Comparison of ENCODE assay signal across 29 mouse cellular contexts in genomic region chr6:94177559-94177958, GRCm38 (mm10).
DNase-seq lines count a peak whose midpoint lies in the region; ATAC-seq and TF ChIP-seq lines count a peak whose summit lies in the region.
"Had no signal": no experiment of that assay in that cellular context is flagged by ENCODE, and none has a peak within 500 bp of the region (broad histone marks: within the 10 kb centered on the region; RNA-seq: fewer than 3 reads in every experiment).

No protein-coding gene starts in this region.

- H3K4me3 ChIP-seq in heart, embryonic 10.5 days: no peak overlapping the region
- H3K4me3 ChIP-seq in ES-Bruce4 (ENCODE audit: low read depth, low read length): no peak overlapping the region
- H3K4me3 ChIP-seq in intestine, postnatal 0 days (ENCODE audit: low read depth, low read length): no peak overlapping the region
- H3K4me3 ChIP-seq in kidney, embryonic 15.5 days (replicated peaks): no peak overlapping the region
- H3K4me3 ChIP-seq: erythroblast, embryonic 14.5 days; forebrain, embryonic 12.5 days; heart, embryonic 13.5 days; hindbrain, embryonic 13.5 days; layer of hippocampus, adult 2 months; left cerebral cortex, adult 2 months; limb, embryonic 12.5 days; liver, embryonic 15.5 days; midbrain, embryonic 10.5 days; midbrain, embryonic 15.5 days; neural tube, embryonic 15.5 days had no signal

- peak; percentile 73 for TF ChIP-seq EP300 in ES-Bruce4 (IDR thresholded peaks at IDR 0.05; ENCODE audit: insufficient read depth, low read depth, low read length)

- peaks cover 54% of the 10 kb centered on the region for H3K4me1 ChIP-seq in heart, embryonic 10.5 days
- H3K4me1 ChIP-seq in ES-Bruce4 (ENCODE audit: control insufficient read depth, insufficient read depth, low read length): peaks cover 2% of the 10 kb centered on the region
- H3K4me1 ChIP-seq in intestine, postnatal 0 days (replicated peaks; ENCODE audit: control insufficient read depth, insufficient read depth, low read length): peaks cover 10% of the 10 kb centered on the region; the same call in 1 of the 2 replicates
- peaks cover 38% of the 10 kb centered on the region for H3K4me1 ChIP-seq in kidney, embryonic 15.5 days
- H3K4me1 ChIP-seq: liver, embryonic 15.5 days had no signal

- TF ChIP-seq POLR2A in ES-Bruce4 (IDR thresholded peaks at IDR 0.05; ENCODE audit: insufficient read depth, low read length): no peak

- no peak for ATAC-seq in intestine, postnatal 0 days
- ATAC-seq in kidney, embryonic 15.5 days (replicated peaks; ENCODE audit: low FRiP score): no peak
- ATAC-seq: midbrain, embryonic 15.5 days had no signal

- intact Hi-C loops in heart, postnatal 14 days (cut with DNase I): no loop called here

- no peak overlapping the region for H3K9ac ChIP-seq in ES-Bruce4 (ENCODE audit: low read depth, poor library complexity, severe bottlenecking)
- H3K9ac ChIP-seq in intestine, postnatal 0 days (ENCODE audit: low read depth, low read length): no peak overlapping the region
- no peak overlapping the region for H3K9ac ChIP-seq in kidney, embryonic 15.5 days
- H3K9ac ChIP-seq: forebrain, embryonic 12.5 days; hindbrain, embryonic 13.5 days; limb, embryonic 12.5 days; liver, embryonic 15.5 days; lung, embryonic 14.5 days; midbrain, embryonic 15.5 days; neural tube, embryonic 15.5 days had no signal

- H3K27ac ChIP-seq in heart, embryonic 10.5 days: peak overlapping the region; percentile 23; the same call in 1 of the 2 replicates
- H3K27ac ChIP-seq in ES-Bruce4 (ENCODE audit: insufficient read depth, low read length): no peak overlapping the region
- H3K27ac ChIP-seq in intestine, postnatal 0 days (ENCODE audit: low read depth, low read length): no peak overlapping the region
- no peak overlapping the region for H3K27ac ChIP-seq in kidney, embryonic 15.5 days
- H3K27ac ChIP-seq: forebrain, embryonic 12.5 days; hindbrain, embryonic 13.5 days; layer of hippocampus, adult 2 months; left cerebral cortex, adult 2 months; limb, embryonic 12.5 days; liver, embryonic 15.5 days; midbrain, embryonic 10.5 days; midbrain, embryonic 15.5 days; neural tube, embryonic 15.5 days had no signal

- no peaks in the 10 kb centered on the region for H3K9me3 ChIP-seq in heart, embryonic 10.5 days
- no peaks in the 10 kb centered on the region for H3K9me3 ChIP-seq in ES-Bruce4 (replicated peaks; ENCODE audit: control insufficient read depth, insufficient read depth, low read length, poor library complexity, severe bottlenecking)
- no peaks in the 10 kb centered on the region for H3K9me3 ChIP-seq in intestine, postnatal 0 days (ENCODE audit: control insufficient read depth)
- no peaks in the 10 kb centered on the region for H3K9me3 ChIP-seq in kidney, embryonic 15.5 days (replicated peaks)
- H3K9me3 ChIP-seq: forebrain, embryonic 12.5 days; heart, embryonic 13.5 days; hindbrain, embryonic 13.5 days; limb, embryonic 12.5 days; liver, embryonic 15.5 days; midbrain, embryonic 10.5 days; midbrain, embryonic 15.5 days; neural tube, embryonic 15.5 days had no signal

- WGBS in heart, embryonic 10.5 days: 65% methylated on average over 3 of the region's 3 CpGs
- WGBS in intestine, postnatal 0 days: 82% methylated on average over 3 of the region's 3 CpGs
- WGBS in kidney, embryonic 15.5 days: 80% methylated on average over 3 of the region's 3 CpGs

- DNase-seq in heart, embryonic 10.5 days (ENCODE audit: low spot score): no peak
- no peak for DNase-seq in heart, postnatal 14 days
- DNase-seq in ZHBTc4 (ENCODE audit: low read depth, low spot score): peak; percentile 67
- peak; percentile 21 for DNase-seq in retina, embryonic 14.5 days (ENCODE audit: low spot score)
- no peak for DNase-seq in ovary, postnatal 10 days (ENCODE audit: low spot score)
- DNase-seq: adrenal gland, postnatal 25 days; cerebellum, adult 18-20 months; cerebellum, postnatal 14 days; gastrocnemius, postnatal 14 days; heart, adult 18-20 months; heart, postnatal 10 days; kidney, adult 18-20 months; lung, embryonic 14.5 days; lung, postnatal 14 days had no signal

- H3K36me3 ChIP-seq in heart, embryonic 10.5 days: no peaks in the 10 kb centered on the region
- no peaks in the 10 kb centered on the region for H3K36me3 ChIP-seq in ES-Bruce4 (ENCODE audit: control insufficient read depth, insufficient read depth, low read length, poor library complexity, severe bottlenecking)
- H3K36me3 ChIP-seq in intestine, postnatal 0 days (ENCODE audit: control insufficient read depth, insufficient read depth): no peaks in the 10 kb centered on the region
- H3K36me3 ChIP-seq in kidney, embryonic 15.5 days: no peaks in the 10 kb centered on the region
- H3K36me3 ChIP-seq: forebrain, embryonic 12.5 days; G1E; heart, embryonic 13.5 days; hindbrain, embryonic 13.5 days; limb, embryonic 12.5 days; liver, embryonic 15.5 days; midbrain, embryonic 10.5 days; midbrain, embryonic 15.5 days; neural tube, embryonic 15.5 days had no signal

- H3K27me3 ChIP-seq in heart, embryonic 10.5 days (ENCODE audit: insufficient read depth, poor library complexity, severe bottlenecking): no peaks in the 10 kb centered on the region
- H3K27me3 ChIP-seq in ES-Bruce4 (ENCODE audit: control insufficient read depth, insufficient read depth, low read length, poor library complexity, severe bottlenecking): no peaks in the 10 kb centered on the region
- H3K27me3 ChIP-seq in intestine, postnatal 0 days (replicated peaks; ENCODE audit: control insufficient read depth, insufficient read depth, low read length): no peaks in the 10 kb centered on the region
- no peaks in the 10 kb centered on the region for H3K27me3 ChIP-seq in kidney, embryonic 15.5 days
- H3K27me3 ChIP-seq: forebrain, embryonic 12.5 days; heart, embryonic 13.5 days; hindbrain, embryonic 13.5 days; limb, embryonic 12.5 days; midbrain, embryonic 15.5 days; neural tube, embryonic 15.5 days had no signal

- no peak overlapping the region for H3K4me2 ChIP-seq in intestine, postnatal 0 days (replicated peaks; ENCODE audit: low read depth)
- H3K4me2 ChIP-seq in kidney, embryonic 15.5 days: no peak overlapping the region
- H3K4me2 ChIP-seq: forebrain, embryonic 12.5 days; heart, embryonic 13.5 days; hindbrain, embryonic 13.5 days; limb, embryonic 12.5 days; liver, embryonic 15.5 days; lung, embryonic 14.5 days; midbrain, embryonic 15.5 days; neural tube, embryonic 15.5 days had no signal

- no peak for TF ChIP-seq CTCF in ES-Bruce4 (IDR thresholded peaks at IDR 0.05; ENCODE audit: low read depth, low read length)
- TF ChIP-seq CTCF in intestine, postnatal 0 days (IDR thresholded peaks at IDR 0.05; ENCODE audit: low read depth): no peak

Comparison
In these comparisons a context has a peak if more than half of its experiments do, and no peak if none do; other contexts are left out.
1. DNase-seq: peak in ZHBTc4 (single experiment) and retina, embryonic 14.5 days (single experiment); none in heart, embryonic 10.5 days (single experiment), heart, postnatal 14 days (0 of 2) and ovary, postnatal 10 days (single experiment).